Mouse (Mus musculus) embryonic facial prominence, embryonic 15.5 days (tissue): ENCODE results near the gene Sugp1. TPM values are rescaled to one million over a fixed set of nuclear protein-coding genes. Genes with fewer than 3 reads are reported as not detected.

ENCODE experiments used
- ATAC-seq: fragments of 200-750 bp; cut with Nextera tagmentation; 2 replicates; pipeline ENCODE4 v1.8.0; 2017; ENCODE audit warnings: low read depth, moderate TSS enrichment; ENCODE audit not compliant: insufficient number of reproducible peaks, low FRiP score, low TSS enrichment
- H3K27ac ChIP-seq: fragments of 300-500 bp; sonication (generic); replicated peaks from 2 replicates; pipeline ENCODE4 v1.5.1; 2015; ENCODE audit warnings: mild to moderate bottlenecking, inconsistent platforms
- H3K27me3 ChIP-seq: fragments of 300-500 bp; sonication (generic); 2 replicates; pipeline ENCODE4 v1.6.1; 2015; ENCODE audit warnings: inconsistent platforms
- H3K36me3 ChIP-seq: fragments of 300-500 bp; sonication (generic); 2 replicates; pipeline ENCODE4 v1.6.1; 2015; ENCODE audit warnings: mild to moderate bottlenecking, inconsistent platforms
- H3K4me1 ChIP-seq: fragments of 300-500 bp; sonication (generic); 2 replicates; pipeline ENCODE4 v1.6.1; 2015; ENCODE audit warnings: inconsistent platforms
- H3K4me2 ChIP-seq: fragments of 300-500 bp; sonication (generic); replicated peaks from 2 replicates; pipeline ENCODE4 v1.6.1; 2015; ENCODE audit warnings: mild to moderate bottlenecking, inconsistent platforms
- H3K4me3 ChIP-seq: fragments of 300-500 bp; sonication (generic); replicated peaks from 2 replicates; pipeline ENCODE4 v1.5.1; 2015; ENCODE audit warnings: mild to moderate bottlenecking, inconsistent platforms
- H3K9ac ChIP-seq: fragments of 300-500 bp; sonication (generic); 2 replicates; pipeline ENCODE4 v1.6.1; 2015; ENCODE audit warnings: inconsistent platforms
- H3K9me3 ChIP-seq: fragments of 300-500 bp; sonication (generic); replicated peaks from 2 replicates; pipeline ENCODE4 v1.6.1; 2016; ENCODE audit warnings: inconsistent platforms
- WGBS: fragments of 180-500 bp; shearing (Covaris S2); methylation state at CpG from one replicate; pipeline ENCODE4 v1.1.7; 2015; 5-methylcytosine and 5-hydroxymethylcytosine counted together
- polyA plus RNA-seq: library from polyadenylated mRNA; unstranded; fragments of >200 nt; fragmentation: Nextera tagmentation; extraction: Ambion mirVana; gene quantifications from 2 replicates; pipeline ENCODE4 v1.2.1, GENCODE M21; 2015

The Sugp1 gene
- polyA plus RNA-seq, 1 experiment from 2014 or later, result 45.1 TPM

DNA sequence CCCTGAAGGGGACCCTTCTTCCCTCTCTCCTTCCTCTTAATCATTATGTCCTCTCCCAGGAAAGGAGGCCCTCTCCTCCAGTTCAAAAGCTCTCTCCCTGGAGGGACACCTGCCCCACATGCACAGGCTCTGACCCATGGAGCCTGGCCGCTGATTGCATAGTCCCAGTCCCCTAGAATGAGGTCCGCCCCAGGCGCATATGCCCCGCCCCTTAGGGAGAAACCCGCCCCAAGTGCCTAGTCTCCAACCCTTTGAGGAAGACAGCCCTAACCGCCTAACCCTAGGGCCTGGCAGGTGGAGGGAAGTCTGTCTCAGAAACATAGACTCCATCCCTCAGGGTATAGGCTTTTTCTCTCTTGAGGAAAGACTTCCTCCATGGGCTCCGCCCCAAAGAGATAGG is 44.6 kb downstream of the Sugp1 start:
- Histone ChIP-seq H3K4me1 (peaks cover 30% of the 10 kb centered on the region), H3K4me3 (no peak overlapping the region), H3K4me2 (no peak overlapping the region), H3K27ac (no peak overlapping the region), H3K9me3 (no peaks in the 10 kb centered on the region), H3K27me3 (peaks cover 90% of the 10 kb centered on the region), H3K9ac (no peak overlapping the region), H3K36me3 (no peaks in the 10 kb centered on the region)
- WGBS, result 3% methylated on average over 7 of the region's 7 CpGs
- ATAC-seq, result no peak

DNA sequence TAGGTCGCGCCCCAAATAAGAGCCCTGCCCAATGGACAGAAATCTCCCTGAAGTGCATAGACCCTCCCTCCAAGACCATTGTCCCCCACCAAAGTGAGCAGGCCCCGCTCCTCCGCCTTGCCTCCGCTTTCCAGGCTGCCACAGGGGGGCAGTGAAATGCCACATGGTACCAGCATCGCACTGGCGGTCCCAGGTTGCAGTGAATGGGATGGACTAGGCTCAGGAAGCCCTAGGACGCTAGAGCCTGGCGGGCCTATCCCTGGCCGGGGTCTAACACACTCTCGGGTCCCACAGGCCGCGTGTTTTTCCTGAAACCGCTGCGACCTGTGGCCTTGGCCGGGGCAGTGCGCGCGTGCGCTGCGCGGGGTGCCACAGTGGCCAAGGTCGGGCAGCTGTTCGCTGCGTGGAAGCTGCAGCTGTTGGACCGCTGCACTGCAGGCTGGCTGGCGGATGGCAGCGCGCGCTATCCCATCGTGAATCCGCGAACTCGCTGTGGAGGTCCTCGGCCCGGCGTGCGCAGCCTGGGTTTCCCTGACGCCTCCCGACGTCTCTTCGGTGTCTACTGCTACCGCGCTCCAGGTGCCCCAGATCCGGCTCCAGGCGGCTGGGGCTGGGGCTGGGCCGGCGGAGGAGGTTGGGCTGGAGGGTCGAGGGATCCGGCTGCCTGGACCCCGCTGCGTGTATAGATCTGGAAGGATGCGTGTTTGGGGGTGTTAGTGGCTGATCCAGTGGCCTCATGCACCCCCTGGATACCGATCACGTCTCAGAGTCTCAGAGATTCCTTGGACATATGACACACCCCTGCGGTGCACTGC is 45.4 kb downstream of the Sugp1 start:
- WGBS, result 4% methylated on average over 56 of the region's 56 CpGs
- Histone ChIP-seq H3K4me3 (peak overlapping the region; percentile 40), H3K27me3 (peaks cover 84% of the 10 kb centered on the region), H3K27ac (no peak overlapping the region), H3K36me3 (no peaks in the 10 kb centered on the region), H3K4me2 (peak overlapping the region; percentile 66), H3K9me3 (no peaks in the 10 kb centered on the region), H3K4me1 (peaks cover 29% of the 10 kb centered on the region), H3K9ac (peak overlapping the region; percentile 28)
- 0 out of 2 replicates have a peak, but pooled peaks have one; percentile 40 for ATAC-seq

DNA sequence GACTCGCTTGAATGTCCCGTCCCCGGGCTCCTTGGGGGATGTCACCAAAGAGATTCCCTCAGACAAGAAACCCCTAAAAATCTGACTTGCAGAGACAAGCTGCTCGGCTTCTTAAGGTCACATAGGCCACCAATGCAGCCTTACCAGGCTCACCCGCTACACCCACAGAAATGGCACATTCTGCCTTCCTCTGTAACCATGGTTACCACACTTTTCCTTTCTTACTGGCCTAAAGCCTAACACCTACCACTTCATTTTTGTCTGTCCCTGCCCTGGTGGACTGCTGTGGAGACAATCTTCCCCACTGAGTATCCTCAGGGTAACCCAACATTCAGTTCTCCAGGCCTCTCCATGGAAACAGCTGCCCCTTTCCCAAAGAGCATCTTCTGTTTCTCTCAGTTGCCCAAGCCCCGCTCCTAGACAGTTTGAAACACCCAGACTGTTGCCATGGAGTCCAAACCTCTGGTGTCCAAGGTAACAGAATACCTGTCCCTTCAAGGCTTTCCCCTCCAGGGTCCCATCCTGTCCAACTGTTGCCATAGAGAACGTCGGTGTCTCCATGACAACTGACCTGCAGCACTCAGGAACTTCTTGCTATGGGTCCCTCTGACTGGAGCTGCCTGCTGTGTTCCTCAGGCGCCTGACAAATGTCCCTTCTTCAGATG is 46.8 kb downstream of the Sugp1 start:
- no peak for ATAC-seq

DNA sequence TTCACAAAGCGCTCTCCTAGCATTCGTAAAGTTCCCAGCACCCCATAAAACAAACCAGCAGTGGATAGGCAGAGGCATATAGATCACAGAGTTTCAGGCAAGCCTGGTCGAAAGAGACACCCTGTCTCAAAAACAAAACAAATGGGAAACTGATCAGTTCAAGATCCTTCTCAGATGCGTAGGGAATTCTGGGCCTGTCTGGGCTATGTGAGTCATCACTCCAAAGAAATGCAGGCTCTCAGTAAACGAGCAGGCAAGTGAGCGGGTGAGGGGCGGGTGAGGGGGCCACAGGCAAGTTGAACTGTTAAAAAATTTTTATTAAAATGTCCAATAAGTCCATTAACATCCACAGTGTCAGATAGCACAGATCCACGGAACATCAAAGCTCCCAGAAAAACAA is 50.2 kb downstream of the Sugp1 start:
- WGBS, result 36% methylated on average over 8 of the region's 8 CpGs
- no peaks in the 10 kb centered on the region for H3K9me3 ChIP-seq
- H3K27ac ChIP-seq, result no peak overlapping the region
- no peak overlapping the region for H3K4me2 ChIP-seq
- H3K4me3 ChIP-seq, result no peak overlapping the region
- H3K9ac ChIP-seq, result no peak overlapping the region
- H3K27me3 ChIP-seq, result peaks cover 47% of the 10 kb centered on the region
- peaks cover 5% of the 10 kb centered on the region for H3K4me1 ChIP-seq
- no peaks in the 10 kb centered on the region for H3K36me3 ChIP-seq
- ATAC-seq, result no peak

More for the DNA sequence above, 46.8 kb downstream of the Sugp1 start:
- H3K27me3 ChIP-seq, result peaks cover 76% of the 10 kb centered on the region
- no peak overlapping the region for H3K27ac ChIP-seq
- no peaks in the 10 kb centered on the region for H3K36me3 ChIP-seq
- no peak overlapping the region for H3K9ac ChIP-seq
- no peak overlapping the region for H3K4me3 ChIP-seq
- H3K4me2 ChIP-seq, result no peak overlapping the region
- WGBS, result 58% methylated on average over 9 of the region's 9 CpGs
- H3K9me3 ChIP-seq, result no peaks in the 10 kb centered on the region
- H3K4me1 ChIP-seq, result peaks cover 15% of the 10 kb centered on the region

DNA sequence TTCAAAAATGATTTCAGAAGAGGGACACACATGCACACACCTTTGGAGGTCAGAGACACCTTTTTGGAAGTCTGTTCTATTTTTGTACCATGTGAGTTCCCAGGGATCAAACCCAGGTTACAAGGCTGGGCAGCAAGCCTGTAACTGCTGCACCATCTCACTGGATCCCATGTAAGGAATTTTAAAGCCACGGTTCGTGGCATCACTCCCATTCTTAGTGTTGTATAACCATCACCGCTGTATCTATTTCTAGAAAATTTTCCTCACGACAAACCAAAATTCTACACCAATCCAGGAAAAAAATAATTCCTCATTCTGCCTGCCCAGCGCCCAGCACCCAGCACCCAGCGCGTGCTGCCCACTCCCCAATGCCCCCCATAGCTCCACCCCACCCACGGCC is 56.7 kb downstream of the Sugp1 start:
- 77% methylated on average over 8 of the region's 8 CpGs for WGBS
- Histone ChIP-seq H3K9me3 (no peaks in the 10 kb centered on the region), H3K27ac (no peak overlapping the region), H3K4me2 (no peak overlapping the region), H3K4me1 (no peaks in the 10 kb centered on the region), H3K9ac (no peak overlapping the region), H3K27me3 (peaks cover 6% of the 10 kb centered on the region; the same call in 1 of the 2 replicates), H3K36me3 (no peaks in the 10 kb centered on the region), H3K4me3 (no peak overlapping the region)
- ATAC-seq, result no peak

DNA sequence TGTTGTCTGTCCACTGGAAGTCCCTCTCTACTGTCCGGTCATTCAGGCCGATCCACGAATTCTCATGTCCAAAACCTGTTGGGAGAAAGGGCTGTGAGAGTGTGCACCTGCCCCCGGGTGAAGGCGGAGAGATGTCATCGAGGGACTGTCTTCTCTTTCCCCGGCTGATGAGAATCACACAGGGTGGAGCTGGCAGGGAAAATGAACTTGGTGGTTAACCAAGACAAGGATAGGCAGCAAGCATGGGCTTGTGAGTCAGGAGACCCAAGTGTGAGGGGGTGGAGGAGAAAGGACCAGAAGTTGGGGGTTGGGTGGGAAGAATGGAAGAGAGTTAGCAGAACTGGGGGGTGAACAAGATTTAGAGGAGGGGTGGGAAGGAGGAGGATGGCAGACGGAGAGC is 57.6 kb downstream of the Sugp1 start:
- Histone ChIP-seq H3K4me2 (no peak overlapping the region), H3K9me3 (no peaks in the 10 kb centered on the region), H3K4me1 (no peaks in the 10 kb centered on the region), H3K36me3 (no peaks in the 10 kb centered on the region), H3K4me3 (no peak overlapping the region), H3K27ac (no peak overlapping the region), H3K27me3 (peaks cover 5% of the 10 kb centered on the region; the same call in 1 of the 2 replicates), H3K9ac (no peak overlapping the region)
- 68% methylated on average over 8 of the region's 8 CpGs for WGBS
- no peak for ATAC-seq

DNA sequence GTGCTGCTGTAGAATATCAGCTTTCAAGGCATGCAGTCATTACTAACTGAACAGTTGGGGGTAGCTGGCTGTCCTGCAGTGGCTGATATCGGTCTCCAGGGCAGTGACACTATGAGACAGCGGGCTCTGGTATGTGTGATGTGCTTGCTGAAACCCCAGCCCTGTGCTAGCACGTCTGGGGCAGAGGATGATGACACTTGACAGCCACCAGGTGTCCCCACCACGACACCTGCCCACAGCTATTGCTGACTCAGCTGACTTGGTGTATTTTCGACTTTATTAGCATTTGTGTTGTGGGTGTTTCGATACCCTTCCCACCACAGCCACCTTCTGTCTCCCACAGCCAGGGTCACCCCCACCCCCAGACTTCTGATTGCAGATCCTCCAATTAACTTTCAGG is 61.9 kb downstream of the Sugp1 start:
- ATAC-seq, result no peak
- H3K4me2 ChIP-seq, result no peak overlapping the region
- 18% methylated on average over 6 of the region's 6 CpGs for WGBS
- no peak overlapping the region for H3K4me3 ChIP-seq
- no peaks in the 10 kb centered on the region for H3K36me3 ChIP-seq
- no peak overlapping the region for H3K27ac ChIP-seq
- H3K9me3 ChIP-seq, result no peaks in the 10 kb centered on the region
- no peak overlapping the region for H3K9ac ChIP-seq
- peaks cover 14% of the 10 kb centered on the region for H3K27me3 ChIP-seq
- no peaks in the 10 kb centered on the region for H3K4me1 ChIP-seq

DNA sequence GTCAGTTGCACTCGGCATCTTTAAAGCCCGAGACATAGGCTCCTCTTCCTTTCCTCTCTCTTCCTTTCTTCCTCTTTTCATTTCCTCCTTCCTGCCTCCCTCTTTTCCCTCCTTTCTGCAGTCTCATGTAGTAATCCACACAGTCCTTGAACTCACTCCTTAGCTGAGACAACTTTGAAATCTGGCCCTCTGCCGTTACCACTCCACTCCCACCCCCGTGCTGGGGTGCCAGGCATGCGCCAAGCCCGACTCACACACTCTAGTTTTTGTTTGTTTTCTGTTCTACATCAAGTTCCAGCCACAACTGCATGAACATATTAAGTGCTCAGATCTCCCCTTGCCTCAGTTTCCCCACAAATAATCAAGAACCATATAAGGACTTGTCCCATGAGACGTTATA is 62.3 kb downstream of the Sugp1 start:
- H3K4me1 ChIP-seq, result no peaks in the 10 kb centered on the region
- no peak overlapping the region for H3K9ac ChIP-seq
- WGBS, result 71% methylated on average over 7 of the region's 7 CpGs
- ATAC-seq, result no peak
- no peaks in the 10 kb centered on the region for H3K9me3 ChIP-seq
- no peaks in the 10 kb centered on the region for H3K36me3 ChIP-seq
- no peak overlapping the region for H3K27ac ChIP-seq
- H3K27me3 ChIP-seq, result peaks cover 18% of the 10 kb centered on the region
- no peak overlapping the region for H3K4me3 ChIP-seq
- H3K4me2 ChIP-seq, result no peak overlapping the region

DNA sequence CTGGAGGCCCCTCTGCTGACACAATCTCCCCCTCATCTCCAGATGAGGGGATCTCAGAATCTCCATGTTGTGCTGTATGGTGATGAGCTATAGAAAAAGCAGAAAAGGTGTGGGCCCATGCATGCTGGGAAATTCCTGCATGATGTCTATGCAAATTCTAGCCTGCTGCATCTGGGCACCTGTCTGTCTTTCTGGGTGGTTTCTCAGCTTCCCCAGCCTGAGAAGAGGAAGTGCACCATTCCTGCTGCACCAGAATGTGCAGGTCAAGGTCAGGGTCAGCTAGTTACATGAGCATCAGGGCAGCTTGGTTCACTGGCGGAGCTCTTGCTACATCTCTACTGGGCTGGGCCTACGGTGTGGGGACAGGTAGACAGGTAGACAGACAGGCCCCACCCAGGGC is 67.8 kb downstream of the Sugp1 start:
- peaks cover 72% of the 10 kb centered on the region for H3K27me3 ChIP-seq
- H3K9ac ChIP-seq, result no peak overlapping the region
- WGBS, result 79% methylated on average over 2 of the region's 2 CpGs

DNA sequence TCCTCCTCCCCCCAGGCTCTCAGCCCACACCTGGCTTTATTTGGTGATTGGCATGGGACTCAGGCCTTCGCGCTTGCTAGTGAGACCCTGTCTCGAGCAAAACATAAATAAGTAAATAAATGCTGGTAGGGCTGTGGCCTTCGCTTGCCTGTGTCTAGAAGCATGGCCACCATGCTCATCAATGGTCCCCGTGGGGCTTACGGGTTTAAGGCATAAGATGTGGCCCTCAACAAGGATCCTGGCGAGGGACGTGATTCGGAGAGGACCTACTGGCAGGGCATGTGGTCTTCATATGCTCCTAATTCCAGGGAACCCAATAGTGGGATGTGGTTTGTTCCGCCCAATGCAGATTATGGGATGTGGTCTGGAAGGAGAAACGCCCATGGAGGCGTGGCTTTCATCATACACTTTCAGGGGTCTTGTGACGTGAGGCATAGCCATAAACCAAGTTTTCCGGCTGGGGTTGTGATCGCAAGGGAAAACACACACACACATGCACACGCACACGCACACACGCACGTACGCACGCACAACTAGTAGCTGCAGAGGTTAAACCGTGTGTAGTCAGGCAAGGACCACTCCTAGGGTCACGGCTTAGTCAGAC is 68.7 kb downstream of the Sugp1 start:
- no peak for ATAC-seq
- 44% methylated on average over 23 of the region's 23 CpGs for WGBS
- H3K27me3 ChIP-seq, result peaks cover 77% of the 10 kb centered on the region
- no peaks in the 10 kb centered on the region for H3K9me3 ChIP-seq
- no peak overlapping the region for H3K9ac ChIP-seq
- H3K36me3 ChIP-seq, result no peaks in the 10 kb centered on the region
- peaks cover 5% of the 10 kb centered on the region; the same call in 1 of the 2 replicates for H3K4me1 ChIP-seq
- no peak overlapping the region; the same call in 1 of the 2 replicates for H3K4me2 ChIP-seq
- H3K27ac ChIP-seq, result no peak overlapping the region
- 0 out of 2 replicates have a peak overlapping the region, but pooled peaks have one; percentile 2 for H3K4me3 ChIP-seq

More for the DNA sequence above, 67.8 kb downstream of the Sugp1 start:
- no peaks in the 10 kb centered on the region for H3K36me3 ChIP-seq
- no peak overlapping the region for H3K4me2 ChIP-seq
- ATAC-seq, result no peak
- no peaks in the 10 kb centered on the region for H3K9me3 ChIP-seq
- no peak overlapping the region for H3K4me3 ChIP-seq
- no peak overlapping the region for H3K27ac ChIP-seq
- peaks cover 5% of the 10 kb centered on the region; the same call in 1 of the 2 replicates for H3K4me1 ChIP-seq

DNA sequence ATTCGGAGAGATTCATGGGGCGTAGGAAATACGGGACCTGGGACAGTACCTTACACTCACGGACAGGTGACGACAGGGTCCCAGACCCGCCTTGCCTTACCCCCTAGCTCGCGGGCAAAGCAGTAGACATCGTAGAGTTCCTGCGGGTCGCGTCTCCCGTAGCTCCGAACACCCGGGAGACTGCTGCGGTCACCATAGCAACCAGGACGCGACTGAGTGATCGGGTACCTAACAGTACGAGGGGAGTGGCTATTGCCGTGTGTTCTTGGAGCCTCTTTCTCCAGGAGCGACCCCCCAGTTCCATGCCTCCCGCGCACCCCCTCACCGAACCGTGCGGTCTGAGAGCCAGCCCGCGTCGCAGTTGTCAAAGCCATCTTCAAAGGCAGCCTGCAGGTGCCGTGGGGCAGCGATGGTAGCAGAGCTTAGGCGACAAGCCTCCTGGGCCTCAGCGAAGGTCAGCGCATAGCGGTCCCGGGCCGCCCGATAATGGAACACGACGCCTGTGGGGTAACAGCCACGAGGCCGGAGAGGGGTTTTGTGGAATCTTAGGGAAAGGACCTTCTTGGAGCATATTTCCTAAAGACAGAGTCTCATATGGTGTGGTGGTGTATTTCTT is 69.9 kb downstream of the Sugp1 start:
- no peaks in the 10 kb centered on the region for H3K9me3 ChIP-seq
- ATAC-seq, result no peak
- no peaks in the 10 kb centered on the region for H3K36me3 ChIP-seq
- H3K9ac ChIP-seq, result no peak overlapping the region
- WGBS, result 5% methylated on average over 43 of the region's 43 CpGs
- no peak overlapping the region for H3K4me2 ChIP-seq
- H3K4me1 ChIP-seq, result peaks cover 5% of the 10 kb centered on the region; the same call in 1 of the 2 replicates
- no peak overlapping the region for H3K27ac ChIP-seq
- H3K4me3 ChIP-seq, result no peak overlapping the region
- peaks cover 83% of the 10 kb centered on the region for H3K27me3 ChIP-seq
